Mouse (Mus musculus): ENCODE data around the gene Hemk1. TPM values are rescaled to one million over a fixed set of nuclear protein-coding genes. Genes with fewer than 3 reads are reported as not detected.

The Hemk1 gene
- polyA plus RNA-seq, 1 experiment from 2014 or later = 9.9 TPM

- DNase-seq (ENCODE audit: low spot score, missing footprints) (no peak), ATAC-seq (ENCODE audit: low FRiP score) (no peak)
- H3K4me1 ChIP-seq (ENCODE audit: control insufficient read depth, insufficient read depth, low read length) = no peaks in the 10 kb centered on the region
- H3K27me3 ChIP-seq (ENCODE audit: control insufficient read depth, insufficient read depth, low read length) = no peaks in the 10 kb centered on the region
- H3K36me3 ChIP-seq (ENCODE audit: control insufficient read depth, insufficient read depth, low read length) = no peaks in the 10 kb centered on the region
- H3K9me3 ChIP-seq (ENCODE audit: control insufficient read depth, low read length) = no peaks in the 10 kb centered on the region
- no peak overlapping the region for H3K4me2 ChIP-seq
- WGBS = 72% methylated on average over 9 of the region's 9 CpGs
- H3K9ac ChIP-seq (ENCODE audit: low read length) = no peak overlapping the region
- no peak overlapping the region for H3K27ac ChIP-seq (ENCODE audit: low read depth, low read length)
- H3K4me3 ChIP-seq (ENCODE audit: low read depth, low read length) = no peak overlapping the region
Observed at GRCm38 (mm10) chr9:107347586-107348183, 9.5 kb upstream of the Hemk1 start.

- no peaks in the 10 kb centered on the region for H3K36me3 ChIP-seq (ENCODE audit: control insufficient read depth, insufficient read depth, low read length)
- H3K9me3 ChIP-seq (ENCODE audit: control insufficient read depth, low read length) = no peaks in the 10 kb centered on the region
- peaks cover under 1% of the 10 kb centered on the region; the same call in 1 of the 2 replicates for H3K4me1 ChIP-seq (ENCODE audit: control insufficient read depth, insufficient read depth, low read length)
- H3K27ac ChIP-seq (ENCODE audit: low read depth, low read length) = no peak overlapping the region
- no peak overlapping the region for H3K4me3 ChIP-seq (ENCODE audit: low read depth, low read length)
- no peak overlapping the region for H3K4me2 ChIP-seq
- peaks cover 2% of the 10 kb centered on the region; the same call in 1 of the 2 replicates for H3K27me3 ChIP-seq (ENCODE audit: control insufficient read depth, insufficient read depth, low read length)
- no peak overlapping the region for H3K9ac ChIP-seq (ENCODE audit: low read length)
- ATAC-seq (ENCODE audit: low FRiP score) (no peak), DNase-seq (ENCODE audit: low spot score, missing footprints) (no peak)
- 93% methylated on average over 8 of the region's 8 CpGs for WGBS
Observed at GRCm38 (mm10) chr9:107346081-107346480, 7.9 kb upstream of the Hemk1 start.

GRCm38 (mm10) chr9:107344027-107344426 lies 5.9 kb upstream of the Hemk1 start:
- H3K9ac ChIP-seq (ENCODE audit: low read length) = no peak overlapping the region
- no peak overlapping the region for H3K27ac ChIP-seq (ENCODE audit: low read depth, low read length)
- 77% methylated on average over 6 of the region's 6 CpGs for WGBS
- H3K4me2 ChIP-seq = no peak overlapping the region
- H3K9me3 ChIP-seq (ENCODE audit: control insufficient read depth, low read length) = no peaks in the 10 kb centered on the region
- no peak for ATAC-seq (ENCODE audit: low FRiP score)
- H3K4me3 ChIP-seq (ENCODE audit: low read depth, low read length) = no peak overlapping the region
- peaks cover 2% of the 10 kb centered on the region; the same call in 1 of the 2 replicates for H3K27me3 ChIP-seq (ENCODE audit: control insufficient read depth, insufficient read depth, low read length)
- no peak for DNase-seq (ENCODE audit: low spot score, missing footprints)
- no peaks in the 10 kb centered on the region for H3K36me3 ChIP-seq (ENCODE audit: control insufficient read depth, insufficient read depth, low read length)
- H3K4me1 ChIP-seq (ENCODE audit: control insufficient read depth, insufficient read depth, low read length) = peaks cover 6% of the 10 kb centered on the region; the same call in 1 of the 2 replicates

- H3K4me1 ChIP-seq (ENCODE audit: control insufficient read depth, insufficient read depth, low read length) = peaks cover 6% of the 10 kb centered on the region; the same call in 1 of the 2 replicates
- no peak overlapping the region for H3K9ac ChIP-seq (ENCODE audit: low read length)
- ATAC-seq (ENCODE audit: low FRiP score) (no peak), DNase-seq (ENCODE audit: low spot score, missing footprints) (no peak)
- no peak overlapping the region for H3K4me2 ChIP-seq
- H3K36me3 ChIP-seq (ENCODE audit: control insufficient read depth, insufficient read depth, low read length) = no peaks in the 10 kb centered on the region
- no peak overlapping the region for H3K4me3 ChIP-seq (ENCODE audit: low read depth, low read length)
- H3K27ac ChIP-seq (ENCODE audit: low read depth, low read length) = no peak overlapping the region
- peaks cover 2% of the 10 kb centered on the region; the same call in 1 of the 2 replicates for H3K27me3 ChIP-seq (ENCODE audit: control insufficient read depth, insufficient read depth, low read length)
- H3K9me3 ChIP-seq (ENCODE audit: control insufficient read depth, low read length) = no peaks in the 10 kb centered on the region
- 73% methylated on average over 8 of the region's 8 CpGs for whole genome bisulfite sequencing
Observed at GRCm38 (mm10) chr9:107343146-107343943, 5.2 kb upstream of the Hemk1 start.

GRCm38 (mm10) chr9:107342201-107342709 lies 4.1 kb upstream of the Hemk1 start:
- Histone ChIP-seq H3K4me1 (ENCODE audit: control insufficient read depth, insufficient read depth, low read length) (peaks cover 9% of the 10 kb centered on the region; the same call in 1 of the 2 replicates), H3K9ac (ENCODE audit: low read length) (no peak overlapping the region), H3K9me3 (ENCODE audit: control insufficient read depth, low read length) (no peaks in the 10 kb centered on the region), H3K27ac (ENCODE audit: low read depth, low read length) (no peak overlapping the region), H3K27me3 (ENCODE audit: control insufficient read depth, insufficient read depth, low read length) (peaks cover 2% of the 10 kb centered on the region; the same call in 1 of the 2 replicates), H3K4me3 (ENCODE audit: low read depth, low read length) (no peak overlapping the region), H3K4me2 (no peak overlapping the region), H3K36me3 (ENCODE audit: control insufficient read depth, insufficient read depth, low read length) (no peaks in the 10 kb centered on the region)
- DNase-seq (ENCODE audit: low spot score, missing footprints) (no peak), ATAC-seq (ENCODE audit: low FRiP score) (no peak)
- WGBS = 89% methylated on average over 11 of the region's 11 CpGs

- 51% methylated on average over 12 of the region's 12 CpGs for WGBS
- H3K27ac ChIP-seq (ENCODE audit: low read depth, low read length) = no peak overlapping the region
- ATAC-seq (ENCODE audit: low FRiP score) = no peak
Observed at GRCm38 (mm10) chr9:107340911-107341645, 2.9 kb upstream of the Hemk1 start.

GRCm38 (mm10) chr9:107340267-107340859 lies 2.2 kb upstream of the Hemk1 start, which contains the start of gene 6430571L13Rik:
Gene 6430571L13Rik, plus strand, starts transcription at chr9:107340602.
- H3K9me3 ChIP-seq (ENCODE audit: control insufficient read depth, low read length) = no peaks in the 10 kb centered on the region
- peak within 1 kb of the TSS; percentile 62 for H3K4me2 ChIP-seq
- H3K27me3 ChIP-seq (ENCODE audit: control insufficient read depth, insufficient read depth, low read length) = peaks cover 2% of the 10 kb centered on the region; the same call in 1 of the 2 replicates
- peak within 1 kb of the TSS; percentile 56 for H3K4me3 ChIP-seq (ENCODE audit: low read depth, low read length)
- WGBS = under 1% methylated on average over 34 of the region's 34 CpGs
- DNase-seq (ENCODE audit: low spot score, missing footprints) (peak; percentile 99), ATAC-seq (ENCODE audit: low FRiP score) (peak; percentile 93)
- H3K4me1 ChIP-seq (ENCODE audit: control insufficient read depth, insufficient read depth, low read length) = peaks cover 9% of the 10 kb centered on the region; the same call in 1 of the 2 replicates
- H3K27ac ChIP-seq (ENCODE audit: low read depth, low read length) = no peak within 1 kb of the TSS
- no peaks in the 10 kb centered on the region for H3K36me3 ChIP-seq (ENCODE audit: control insufficient read depth, insufficient read depth, low read length)
- peak within 1 kb of the TSS; percentile 71 for H3K9ac ChIP-seq (ENCODE audit: low read length)

More at GRCm38 (mm10) chr9:107340911-107341645, 2.9 kb upstream of the Hemk1 start:
- Histone ChIP-seq H3K4me1 (ENCODE audit: control insufficient read depth, insufficient read depth, low read length) (peaks cover 9% of the 10 kb centered on the region; the same call in 1 of the 2 replicates), H3K4me2 (peak overlapping the region; percentile 62), H3K9me3 (ENCODE audit: control insufficient read depth, low read length) (no peaks in the 10 kb centered on the region), H3K27me3 (ENCODE audit: control insufficient read depth, insufficient read depth, low read length) (peaks cover 2% of the 10 kb centered on the region; the same call in 1 of the 2 replicates), H3K9ac (ENCODE audit: low read length) (peak overlapping the region; percentile 71), H3K36me3 (ENCODE audit: control insufficient read depth, insufficient read depth, low read length) (no peaks in the 10 kb centered on the region), H3K4me3 (ENCODE audit: low read depth, low read length) (peak overlapping the region; percentile 56)
- no peak for DNase-seq (ENCODE audit: low spot score, missing footprints)

GRCm38 (mm10) chr9:107336386-107336785 lies 1.8 kb downstream of the Hemk1 start:
- no peak overlapping the region for H3K4me2 ChIP-seq
- no peak overlapping the region for H3K9ac ChIP-seq (ENCODE audit: low read length)
- no peaks in the 10 kb centered on the region for H3K9me3 ChIP-seq (ENCODE audit: control insufficient read depth, low read length)
- ATAC-seq (ENCODE audit: low FRiP score) (no peak), DNase-seq (ENCODE audit: low spot score, missing footprints) (no peak)
- peaks cover 9% of the 10 kb centered on the region; the same call in 1 of the 2 replicates for H3K4me1 ChIP-seq (ENCODE audit: control insufficient read depth, insufficient read depth, low read length)
- H3K27ac ChIP-seq (ENCODE audit: low read depth, low read length) = no peak overlapping the region
- H3K27me3 ChIP-seq (ENCODE audit: control insufficient read depth, insufficient read depth, low read length) = peaks cover under 1% of the 10 kb centered on the region; the same call in 1 of the 2 replicates
- H3K4me3 ChIP-seq (ENCODE audit: low read depth, low read length) = no peak overlapping the region
- 86% methylated on average over 6 of the region's 6 CpGs for WGBS
- H3K36me3 ChIP-seq (ENCODE audit: control insufficient read depth, insufficient read depth, low read length) = no peaks in the 10 kb centered on the region; the same call in 1 of the 2 replicates

All from midbrain, embryonic 11.5 days (tissue).